Mouse (Mus musculus) intestine, embryonic 14.5 days (tissue): Measurements from ENCODE around the gene Ppp3ca. TPM values are rescaled to one million over a fixed set of nuclear protein-coding genes. Genes with fewer than 3 reads are reported as not detected.

ENCODE experiments used
- ATAC-seq: fragments of 200-750 bp; cut with Nextera tagmentation; replicated peaks from 2 replicates; pipeline ENCODE4 v1.8.0; 2017; ENCODE audit warnings: low read depth, moderate number of reproducible peaks, moderate TSS enrichment, moderate library complexity; ENCODE audit not compliant: low FRiP score, low TSS enrichment
- DNase-seq: peaks from one replicate; pipeline ENCODE4 v3.0.0-alpha.2; 2018; ENCODE audit warnings: low spot score
- H3K27ac ChIP-seq: fragments of 300-500 bp; sonication (generic); 2 replicates; pipeline ENCODE4 v1.5.1; 2014; ENCODE audit warnings: low read depth, mild to moderate bottlenecking, control low read depth
- H3K27me3 ChIP-seq: fragments of 300-500 bp; sonication (generic); replicated peaks from 2 replicates; pipeline ENCODE4 v1.6.1; 2014; ENCODE audit warnings: low read length, control low read depth; ENCODE audit not compliant: control insufficient read depth, insufficient read depth
- H3K36me3 ChIP-seq: fragments of 300-500 bp; sonication (generic); 2 replicates; pipeline ENCODE4 v1.6.1; 2014; ENCODE audit warnings: low read length, control low read depth; ENCODE audit not compliant: control insufficient read depth, insufficient read depth
- H3K4me1 ChIP-seq: fragments of 300-500 bp; sonication (generic); replicated peaks from 2 replicates; pipeline ENCODE4 v1.6.1; 2014; ENCODE audit warnings: low read length, control low read depth, mixed read lengths; ENCODE audit not compliant: control insufficient read depth, insufficient read depth
- H3K4me2 ChIP-seq: fragments of 300-500 bp; sonication (generic); 2 replicates; pipeline ENCODE4 v1.6.1; 2014; ENCODE audit warnings: low read length
- H3K4me3 ChIP-seq: fragments of 300-500 bp; sonication (generic); 2 replicates; pipeline ENCODE4 v1.5.1; 2014; ENCODE audit warnings: low read depth, low read length, control low read depth, mixed read lengths
- H3K9ac ChIP-seq: fragments of 300-500 bp; sonication (generic); 2 replicates; pipeline ENCODE4 v1.6.1; 2014; ENCODE audit warnings: mild to moderate bottlenecking, low read length
- H3K9me3 ChIP-seq: fragments of 300-500 bp; sonication (generic); 2 replicates; pipeline ENCODE4 v1.6.1; 2016; ENCODE audit warnings: low read length, control low read depth; ENCODE audit not compliant: control insufficient read depth
- WGBS: fragments of 180-500 bp; shearing (Covaris S2); extraction: QIAGEN DNeasy Blood & Tissue Kit; methylation state at CpG from one replicate; pipeline ENCODE4 v1.1.7; 2014; 5-methylcytosine and 5-hydroxymethylcytosine counted together
- polyA plus RNA-seq: library from polyadenylated mRNA; unstranded; fragments of >200 nt; fragmentation: Nextera tagmentation; extraction: Ambion mirVana; gene quantifications from 2 replicates; pipeline ENCODE4 v1.2.1, GENCODE M21; 2014

Ppp3ca gene
- polyA plus RNA-seq, 1 experiment from 2014 or later = 50.4 TPM

GRCm38 (mm10) chr3:136785686-136786085 is 115.8 kb downstream of the Ppp3ca start:
- no peaks in the 10 kb centered on the region for H3K27me3 ChIP-seq
- no peaks in the 10 kb centered on the region for H3K4me1 ChIP-seq
- no peak overlapping the region for H3K4me3 ChIP-seq
- no peak overlapping the region for H3K27ac ChIP-seq
- no peak overlapping the region for H3K4me2 ChIP-seq
- no peaks in the 10 kb centered on the region for H3K36me3 ChIP-seq
- WGBS = 90% methylated on average over 6 of the region's 6 CpGs
- H3K9ac ChIP-seq = no peak overlapping the region
- no peak for DNase-seq
- no peak for ATAC-seq
- H3K9me3 ChIP-seq = no peaks in the 10 kb centered on the region

GRCm38 (mm10) chr3:136790261-136790871 is 120.4 kb downstream of the Ppp3ca start:
- ATAC-seq (no peak), DNase-seq (no peak)
- 0 out of 2 replicates have a peak, but pooled peaks cover 5% of the 10 kb centered on the region for H3K4me1 ChIP-seq
- H3K27me3 ChIP-seq = no peaks in the 10 kb centered on the region
- H3K4me2 ChIP-seq = no peak overlapping the region
- H3K4me3 ChIP-seq = no peak overlapping the region
- no peak overlapping the region for H3K27ac ChIP-seq
- H3K9me3 ChIP-seq = no peaks in the 10 kb centered on the region
- H3K36me3 ChIP-seq = no peaks in the 10 kb centered on the region
- WGBS = 50% methylated on average over 4 of the region's 4 CpGs
- H3K9ac ChIP-seq = no peak overlapping the region

GRCm38 (mm10) chr3:136791404-136791803 is 121.5 kb downstream of the Ppp3ca start:
- ATAC-seq = no peak
- WGBS = 87% methylated on average over 5 of the region's 5 CpGs
- Histone ChIP-seq H3K27me3 (no peaks in the 10 kb centered on the region), H3K36me3 (no peaks in the 10 kb centered on the region), H3K9me3 (no peaks in the 10 kb centered on the region), H3K4me1 (0 out of 2 replicates have a peak, but pooled peaks cover 5% of the 10 kb centered on the region), H3K4me2 (no peak overlapping the region), H3K4me3 (no peak overlapping the region), H3K9ac (no peak overlapping the region), H3K27ac (no peak overlapping the region)
- DNase-seq = no peak

GRCm38 (mm10) chr3:136791946-136792345 is 122.0 kb downstream of the Ppp3ca start:
- 95% methylated on average over 2 of the region's 2 CpGs for WGBS
- no peak for ATAC-seq
- H3K4me2 ChIP-seq = no peak overlapping the region
- no peak for DNase-seq
- H3K9me3 ChIP-seq = no peaks in the 10 kb centered on the region
- H3K4me1 ChIP-seq = 0 out of 2 replicates have a peak, but pooled peaks cover 5% of the 10 kb centered on the region
- H3K36me3 ChIP-seq = no peaks in the 10 kb centered on the region
- H3K4me3 ChIP-seq = no peak overlapping the region
- H3K27me3 ChIP-seq = no peaks in the 10 kb centered on the region
- H3K9ac ChIP-seq = no peak overlapping the region
- H3K27ac ChIP-seq = no peak overlapping the region

GRCm38 (mm10) chr3:136793411-136793810 is 123.5 kb downstream of the Ppp3ca start:
- Histone ChIP-seq H3K27ac (no peak overlapping the region), H3K27me3 (no peaks in the 10 kb centered on the region), H3K4me3 (no peak overlapping the region), H3K36me3 (0 out of 2 replicates have a peak, but pooled peaks cover 5% of the 10 kb centered on the region), H3K9me3 (no peaks in the 10 kb centered on the region), H3K4me1 (0 out of 2 replicates have a peak, but pooled peaks cover 5% of the 10 kb centered on the region), H3K4me2 (no peak overlapping the region), H3K9ac (no peak overlapping the region)
- DNase-seq (no peak), ATAC-seq (no peak)
- WGBS = 92% methylated on average over 2 of the region's 2 CpGs

GRCm38 (mm10) chr3:136794426-136795217 is 124.7 kb downstream of the Ppp3ca start:
- H3K27me3 ChIP-seq = no peaks in the 10 kb centered on the region
- no peak overlapping the region for H3K4me2 ChIP-seq
- no peak overlapping the region for H3K4me3 ChIP-seq
- H3K9ac ChIP-seq = no peak overlapping the region
- H3K4me1 ChIP-seq = 0 out of 2 replicates have a peak, but pooled peaks cover 5% of the 10 kb centered on the region
- no peaks in the 10 kb centered on the region for H3K9me3 ChIP-seq
- H3K27ac ChIP-seq = no peak overlapping the region
- 0 out of 2 replicates have a peak, but pooled peaks cover 5% of the 10 kb centered on the region for H3K36me3 ChIP-seq
- ATAC-seq = no peak
- DNase-seq = no peak
- WGBS = 78% methylated on average over 7 of the region's 7 CpGs

- DNase-seq (no peak), ATAC-seq (no peak)
- H3K9ac ChIP-seq = no peak overlapping the region
- H3K4me1 ChIP-seq = 0 out of 2 replicates have a peak, but pooled peaks cover 5% of the 10 kb centered on the region
- H3K36me3 ChIP-seq = 0 out of 2 replicates have a peak, but pooled peaks cover 5% of the 10 kb centered on the region
- 88% methylated on average over 3 of the region's 3 CpGs for WGBS
- H3K27me3 ChIP-seq = no peaks in the 10 kb centered on the region
- H3K27ac ChIP-seq = no peak overlapping the region
- no peaks in the 10 kb centered on the region for H3K9me3 ChIP-seq
- H3K4me3 ChIP-seq = no peak overlapping the region
- H3K4me2 ChIP-seq = no peak overlapping the region
These were observed 129.0 kb downstream of the Ppp3ca start for GRCm38 (mm10) chr3:136798896-136799295.

- H3K4me2 ChIP-seq = no peak overlapping the region
- ATAC-seq (no peak), DNase-seq (no peak)
These were observed 132.7 kb downstream of the Ppp3ca start for GRCm38 (mm10) chr3:136802595-136802994.

More at GRCm38 (mm10) chr3:136802595-136802994, 132.7 kb downstream of the Ppp3ca start:
- Histone ChIP-seq H3K4me1 (no peaks in the 10 kb centered on the region), H3K4me3 (no peak overlapping the region), H3K36me3 (0 out of 2 replicates have a peak, but pooled peaks cover 5% of the 10 kb centered on the region), H3K27ac (no peak overlapping the region), H3K27me3 (no peaks in the 10 kb centered on the region), H3K9ac (no peak overlapping the region), H3K9me3 (no peaks in the 10 kb centered on the region)
- 78% methylated on average over 4 of the region's 4 CpGs for WGBS
